Mouse (Mus musculus): Measurements from ENCODE around the gene Ank3. TPM values are rescaled to one million over a fixed set of nuclear protein-coding genes. Genes with fewer than 3 reads are reported as not detected.

Ank3 gene
- total and polyA plus RNA-seq, 3 experiments: 3.2 to 6.7 TPM; not detected in 1

DNA sequence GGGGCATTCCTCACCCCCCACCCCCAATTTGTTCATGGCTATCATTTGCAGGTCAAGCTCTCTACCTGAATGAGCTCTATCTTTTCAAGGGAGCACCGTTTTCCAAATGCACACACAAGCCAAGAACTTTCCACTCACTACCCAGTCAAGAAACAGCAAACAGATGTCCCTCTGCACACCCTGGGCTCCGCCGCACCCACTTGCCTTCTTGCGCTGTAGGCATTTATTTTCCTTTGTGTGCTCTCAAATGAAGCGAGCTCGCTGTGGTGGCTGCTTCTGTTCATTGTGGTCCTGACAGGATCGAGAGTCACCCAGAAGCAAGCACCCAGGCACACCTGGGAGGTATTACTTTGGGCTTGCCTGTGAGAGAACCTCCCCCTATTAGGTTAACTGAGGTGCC, 564.4 kb downstream of the Ank3 start:
- Histone ChIP-seq H3K36me3 (ENCODE audit: control insufficient read depth in 1 of 2, insufficient read depth in 2 of 2, low read length in 2 of 2) (peaks cover 0 to 3% of the 10 kb centered on the region in 2 experiments; a peak in 1 of 4 replicates), H3K4me1 (ENCODE audit: control insufficient read depth in 1 of 2, insufficient read depth in 2 of 2, low read length in 2 of 2) (peaks cover 0 to 4% of the 10 kb centered on the region in 2 experiments; a peak in 1 of 4 replicates), H3K27me3 (ENCODE audit: control insufficient read depth in 1 of 2, insufficient read depth in 2 of 2, low read length in 2 of 2) (no peaks in the 10 kb centered on the region), H3K9me3 (replicated peaks; ENCODE audit: insufficient read depth, low read length) (no peaks in the 10 kb centered on the region), H3K4me3 (ENCODE audit: control insufficient read depth in 1 of 2, insufficient read depth in 1 of 2, low read depth in 2 of 2, low read length in 2 of 2) (no peak overlapping the region), H3K79me2 (ENCODE audit: control insufficient read depth, insufficient read depth, low read length, poor library complexity) (no peaks in the 10 kb centered on the region), H3K9ac (ENCODE audit: control insufficient read depth, low read depth, low read length, poor library complexity, severe bottlenecking) (no peak overlapping the region), H3K27ac (ENCODE audit: control insufficient read depth, low read depth, low read length) (no peak overlapping the region)
- TF ChIP-seq MYC (IDR thresholded peaks at IDR 0.05; ENCODE audit: low read depth, low read length) (no peak), HCFC1 (IDR thresholded peaks at IDR 0.05; ENCODE audit: low read depth, low read length) (no peak), MAFK (IDR thresholded peaks at IDR 0.05; ENCODE audit: borderline replicate concordance, low read depth, low read length) (no peak), EP300 (IDR thresholded peaks at IDR 0.05; ENCODE audit: low read depth in 1 of 2, low read length in 2 of 2) (no peak), ETS1 (IDR thresholded peaks at IDR 0.05; ENCODE audit: low read depth, low read length) (no peak), KAT2A (conservative IDR thresholded peaks at IDR 0.05; ENCODE audit: low read depth, low read length) (no peak), CHD2 (IDR thresholded peaks at IDR 0.05; ENCODE audit: low read length) (no peak), SMC3 (IDR thresholded peaks at IDR 0.05; ENCODE audit: low read depth, low read length) (no peak), MXI1 (IDR thresholded peaks at IDR 0.05; ENCODE audit: low read depth, low read length) (no peak), JUND (IDR thresholded peaks at IDR 0.05; ENCODE audit: low read depth, low read length) (no peak), POLR2AphosphoS5 (IDR thresholded peaks at IDR 0.05; ENCODE audit: borderline replicate concordance, low read depth, low read length) (no peak), NRF1 (IDR thresholded peaks at IDR 0.05; ENCODE audit: insufficient read depth, low read depth, low read length, poor library complexity, severe bottlenecking) (no peak), NELFE (IDR thresholded peaks at IDR 0.05; ENCODE audit: low read depth, low read length) (no peak), TBP (IDR thresholded peaks at IDR 0.05; ENCODE audit: low read depth, low read length) (no peak), USF1 (IDR thresholded peaks at IDR 0.05; ENCODE audit: low read depth, low read length) (no peak), POLR2AphosphoS2 (IDR thresholded peaks at IDR 0.05; ENCODE audit: low read length) (no peak), RCOR1 (IDR thresholded peaks at IDR 0.05; ENCODE audit: low read depth, low read length) (no peak), ZNF384 (IDR thresholded peaks at IDR 0.05; ENCODE audit: low read depth, low read length) (no peak), BHLHE40 (IDR thresholded peaks at IDR 0.05; ENCODE audit: borderline replicate concordance, low read depth, low read length) (no peak)
- DNase-seq (ENCODE audit: low read depth, low spot score): no peak

DNA sequence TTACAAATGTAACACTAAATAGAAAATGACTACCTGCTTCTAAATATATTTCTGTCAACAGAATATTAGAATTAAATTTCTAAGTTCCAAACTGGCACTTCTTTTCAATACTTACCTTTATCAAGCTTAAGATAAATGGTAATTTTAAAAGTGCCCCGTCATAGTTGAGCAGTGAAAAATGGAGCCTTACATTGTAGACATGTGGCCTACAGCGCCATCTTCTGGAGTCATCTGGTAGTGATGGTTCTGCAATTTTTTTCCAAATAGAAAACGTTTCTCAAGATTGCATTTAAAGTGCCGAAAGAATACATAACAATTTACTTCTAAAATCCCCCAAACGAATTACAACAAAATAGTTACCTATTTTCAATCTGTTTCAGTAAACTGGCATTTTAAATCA, 566.0 kb downstream of the Ank3 start:
- H3K27ac ChIP-seq (ENCODE audit: control insufficient read depth, low read depth, low read length): no peak overlapping the region
- H3K79me2 ChIP-seq (ENCODE audit: control insufficient read depth, insufficient read depth, low read length, poor library complexity): no peaks in the 10 kb centered on the region
- peaks cover 0 to 4% of the 10 kb centered on the region in 2 experiments; a peak in 2 of 4 replicates for H3K4me1 ChIP-seq (ENCODE audit: control insufficient read depth in 1 of 2, insufficient read depth in 2 of 2, low read length in 2 of 2)
- H3K36me3 ChIP-seq (ENCODE audit: control insufficient read depth in 1 of 2, insufficient read depth in 2 of 2, low read length in 2 of 2): peaks cover 0 to 3% of the 10 kb centered on the region in 2 experiments; a peak in 1 of 4 replicates
- H3K27me3 ChIP-seq (ENCODE audit: control insufficient read depth in 1 of 2, insufficient read depth in 2 of 2, low read length in 2 of 2): no peaks in the 10 kb centered on the region
- H3K9me3 ChIP-seq (replicated peaks; ENCODE audit: insufficient read depth, low read length): no peaks in the 10 kb centered on the region
- peak; percentile 84 for DNase-seq (ENCODE audit: low read depth, low spot score)
- H3K9ac ChIP-seq (ENCODE audit: control insufficient read depth, low read depth, low read length, poor library complexity, severe bottlenecking): no peak overlapping the region
- H3K4me3 ChIP-seq (ENCODE audit: control insufficient read depth in 1 of 2, insufficient read depth in 1 of 2, low read depth in 2 of 2, low read length in 2 of 2): peak overlapping the region in 1 of 2 experiments; percentile 41; a peak in 2 of 4 replicates
- TF ChIP-seq CHD1 (IDR thresholded peaks at IDR 0.05; ENCODE audit: low read depth, low read length) (no peak), SIN3A (IDR thresholded peaks at IDR 0.05; ENCODE audit: low read length) (peak; percentile 27; the same call in 1 of the 2 replicates), MAZ (IDR thresholded peaks at IDR 0.05; ENCODE audit: low read depth, low read length) (no peak), MEF2A (IDR thresholded peaks at IDR 0.05; ENCODE audit: extremely low read depth, insufficient replicate concordance, low read depth, low read length, poor library complexity, severe bottlenecking) (no peak), GABPA (IDR thresholded peaks at IDR 0.05; ENCODE audit: low read depth, low read length) (peak; percentile 75; the same call in 1 of the 2 replicates), SMC3 (IDR thresholded peaks at IDR 0.05; ENCODE audit: low read depth, low read length) (peak; percentile 96), ELF1 (IDR thresholded peaks at IDR 0.05; ENCODE audit: low read depth, low read length) (no peak), MXI1 (IDR thresholded peaks at IDR 0.05; ENCODE audit: low read depth, low read length) (no peak), TBP (IDR thresholded peaks at IDR 0.05; ENCODE audit: low read depth, low read length) (no peak), ETS1 (IDR thresholded peaks at IDR 0.05; ENCODE audit: low read depth, low read length) (no peak), EP300 (IDR thresholded peaks at IDR 0.05; ENCODE audit: low read depth in 1 of 2, low read length in 2 of 2) (0 out of 4 replicates have a peak, but pooled peaks of 1 of the 2 experiments have one; percentile 20), ZNF384 (IDR thresholded peaks at IDR 0.05; ENCODE audit: low read depth, low read length) (peak; percentile 77), MYC (IDR thresholded peaks at IDR 0.05; ENCODE audit: low read depth, low read length) (peak; percentile 89), CTCF (IDR thresholded peaks at IDR 0.05 in 2 of 3, conservative IDR thresholded peaks at IDR 0.05 in 1 of 3; ENCODE audit: control insufficient read depth in 1 of 3, insufficient read depth in 1 of 3, low read depth in 2 of 3, low read length in 3 of 3, poor library complexity in 1 of 3, severe bottlenecking in 1 of 3) (peak; percentile 56 to 95 (median 67)), CHD2 (IDR thresholded peaks at IDR 0.05; ENCODE audit: low read length) (no peak), BHLHE40 (IDR thresholded peaks at IDR 0.05; ENCODE audit: borderline replicate concordance, low read depth, low read length) (0 out of 2 replicates have a peak, but pooled peaks have one; percentile 35), NRF1 (IDR thresholded peaks at IDR 0.05; ENCODE audit: insufficient read depth, low read depth, low read length, poor library complexity, severe bottlenecking) (no peak), MAFK (IDR thresholded peaks at IDR 0.05; ENCODE audit: borderline replicate concordance, low read depth, low read length) (peak; percentile 69; the same call in 1 of the 2 replicates), MYB (IDR thresholded peaks at IDR 0.05; ENCODE audit: low read depth, low read length) (no peak), ZC3H11A (IDR thresholded peaks at IDR 0.05; ENCODE audit: low read depth, low read length) (peak; percentile 96), RAD21 (IDR thresholded peaks at IDR 0.05; ENCODE audit: low read depth, low read length) (peak; percentile 99)

All from MEL (cell line).